Mouse (Mus musculus): Measurements from ENCODE around the gene Prdm11. TPM values are rescaled to one million over a fixed set of nuclear protein-coding genes. Genes with fewer than 3 reads are reported as not detected.

Prdm11 gene
- polyA plus RNA-seq, 2 experiments from 2014 or later: 0.99 to 1.3 TPM

DNA sequence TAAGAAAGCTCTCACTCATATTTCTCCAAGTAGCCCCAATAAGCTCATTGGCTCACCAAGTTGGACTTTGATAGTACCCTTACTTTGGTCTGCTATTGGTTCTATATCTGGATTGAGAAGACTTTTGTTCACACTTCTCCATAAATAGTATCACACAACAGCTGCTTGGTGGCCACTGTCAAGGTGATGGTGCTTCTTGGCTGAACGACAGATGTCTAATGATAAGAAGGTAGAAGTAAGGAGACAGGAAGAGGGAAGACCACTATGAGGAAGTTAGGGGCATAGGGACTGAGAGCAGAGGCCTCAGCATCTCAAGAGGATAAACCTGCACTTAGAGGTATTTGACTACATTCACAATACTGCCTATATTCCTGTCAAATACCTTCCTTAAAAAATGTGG is 81.6 kb downstream of the Prdm11 start:
- ATAC-seq: no peak

DNA sequence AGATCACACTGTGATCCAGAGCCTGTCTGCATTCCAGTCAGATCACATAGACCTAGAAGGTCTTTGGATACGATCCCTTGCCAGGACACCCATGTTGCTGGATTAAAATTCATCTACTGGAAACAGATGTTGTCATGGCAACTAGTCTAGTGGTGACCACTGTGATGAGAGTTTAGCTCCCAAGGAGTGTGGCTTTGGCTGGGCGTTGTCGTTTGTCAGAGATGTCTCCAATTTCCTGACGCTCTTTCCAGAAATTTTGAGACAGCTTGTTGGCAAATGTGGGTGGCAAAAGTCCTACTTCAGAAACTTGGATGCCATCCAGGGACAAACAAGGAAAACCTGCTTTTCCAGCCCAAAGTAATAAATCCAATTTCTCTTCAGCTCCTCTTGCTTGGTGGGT is 87.3 kb downstream of the Prdm11 start:
- no peak for ATAC-seq

DNA sequence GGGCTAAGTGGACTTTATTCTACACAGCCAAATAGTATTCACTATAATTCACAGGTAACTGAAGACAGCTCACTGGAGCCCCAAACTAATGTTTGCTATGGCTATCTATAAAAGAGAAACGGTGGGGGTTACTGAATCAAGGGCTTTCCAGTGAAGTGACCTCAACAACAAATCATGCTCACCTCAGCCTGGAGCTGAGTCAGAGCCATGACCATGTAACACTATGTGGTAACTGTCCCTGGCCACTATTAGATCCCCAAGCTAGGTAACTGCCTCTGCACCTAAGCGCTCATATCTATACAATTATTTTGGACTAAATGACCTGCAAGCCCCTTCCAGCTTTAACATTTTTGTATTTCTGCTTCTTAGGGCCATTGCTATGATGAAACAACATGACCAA is 89.0 kb downstream of the Prdm11 start:
- no peak for ATAC-seq

DNA sequence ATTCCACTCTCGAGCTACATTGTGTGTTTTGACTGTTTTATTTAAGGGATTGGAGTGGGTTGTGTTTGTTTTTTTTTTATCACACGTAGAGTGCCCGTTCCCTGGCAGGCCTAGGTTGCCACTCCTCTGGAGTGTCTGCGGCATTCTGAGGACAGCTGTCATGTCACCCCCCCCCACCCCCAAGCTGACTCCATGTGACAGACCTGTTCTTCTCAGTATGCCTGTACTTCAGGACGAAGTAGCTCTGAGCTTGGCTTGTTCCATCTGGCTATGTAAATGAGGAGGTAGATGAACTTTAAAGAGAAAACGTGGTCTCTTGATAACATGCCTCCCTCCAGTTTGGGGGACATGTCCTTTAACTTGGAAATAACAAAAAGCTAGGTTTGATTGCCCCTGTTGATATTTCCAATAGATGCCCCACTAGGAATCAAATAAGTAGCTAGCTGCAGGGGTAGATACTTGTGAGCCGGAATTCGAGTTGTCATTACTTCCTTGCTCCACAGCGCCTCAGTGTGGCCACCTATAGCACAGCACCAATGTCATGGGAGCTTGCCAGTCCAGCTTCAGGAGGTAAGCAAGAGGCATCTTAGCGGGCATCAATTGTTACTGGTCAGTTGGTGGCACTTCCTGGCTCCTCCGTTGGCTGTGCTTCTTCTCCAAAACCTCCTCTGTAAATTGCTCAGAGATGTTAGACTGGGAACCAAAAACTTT is 91.4 kb downstream of the Prdm11 start:
- ATAC-seq: peak; percentile 57

DNA sequence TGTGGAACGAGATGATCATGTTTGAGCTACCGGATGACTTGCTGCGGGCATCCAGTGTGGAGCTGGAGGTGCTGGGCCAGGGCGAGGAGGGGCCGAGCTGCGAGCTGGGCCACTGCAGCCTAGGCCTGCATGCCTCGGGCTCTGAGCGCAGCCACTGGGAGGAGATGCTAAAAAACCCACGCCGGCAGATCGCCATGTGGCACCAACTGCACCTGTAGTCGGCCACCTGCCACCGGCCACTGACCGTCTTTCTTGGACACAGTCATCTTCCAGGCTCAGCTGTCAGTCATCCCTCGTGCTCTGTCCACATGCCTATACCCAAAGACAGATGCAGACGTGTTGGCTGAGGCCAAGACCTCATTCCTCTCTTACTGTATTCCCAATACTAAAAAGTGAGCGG is 92.5 kb downstream of the Prdm11 start:
- ATAC-seq: no peak

DNA sequence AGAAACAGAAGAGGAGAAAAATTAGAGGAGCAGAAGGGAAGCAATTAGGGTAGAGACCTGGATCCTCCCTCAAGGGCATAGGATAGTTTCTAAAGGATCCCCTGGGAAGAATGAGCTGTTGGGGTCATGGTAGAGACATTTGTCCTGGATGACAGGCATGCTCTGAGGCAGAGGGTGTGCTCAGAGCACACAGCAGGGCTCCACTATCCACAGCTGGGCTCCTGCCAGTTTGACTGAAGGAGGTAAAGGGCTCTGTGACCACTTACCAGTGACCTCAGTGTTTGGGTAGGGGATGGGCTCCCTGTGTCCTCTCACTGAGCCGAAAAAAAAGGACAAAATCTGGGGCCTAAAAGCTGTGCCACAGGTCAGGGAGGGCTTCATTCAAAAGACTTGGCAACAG is 96.4 kb downstream of the Prdm11 start:
- no peak for ATAC-seq

DNA sequence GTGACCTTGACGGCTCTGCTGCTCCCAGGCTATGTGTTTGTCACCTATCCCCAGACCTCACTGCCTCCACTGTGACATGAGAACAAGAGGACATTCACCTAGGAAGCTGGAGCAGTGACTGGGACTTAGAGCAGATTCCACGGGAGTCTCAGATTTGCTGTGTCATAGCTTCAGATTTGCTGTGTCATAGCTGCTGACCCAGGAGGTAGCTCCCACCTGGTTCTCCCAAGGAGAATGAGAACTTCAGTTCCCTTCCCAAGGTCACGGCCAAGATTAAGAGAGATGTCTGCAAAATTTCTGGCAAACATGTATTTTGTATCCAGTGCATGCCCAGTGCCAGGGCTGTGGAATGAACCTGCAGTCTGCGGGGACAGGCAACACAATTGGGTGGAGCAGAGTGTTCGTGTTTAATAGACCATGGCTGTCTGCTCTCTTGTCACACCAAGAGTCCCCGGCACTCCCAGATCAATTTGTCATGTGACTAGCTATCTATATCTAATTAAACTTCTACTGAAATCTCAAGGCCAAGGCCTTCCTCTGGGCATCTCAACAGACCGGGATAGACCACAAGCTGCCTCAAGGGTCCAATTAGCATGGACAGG is 97.2 kb downstream of the Prdm11 start:
- no peak for ATAC-seq

DNA sequence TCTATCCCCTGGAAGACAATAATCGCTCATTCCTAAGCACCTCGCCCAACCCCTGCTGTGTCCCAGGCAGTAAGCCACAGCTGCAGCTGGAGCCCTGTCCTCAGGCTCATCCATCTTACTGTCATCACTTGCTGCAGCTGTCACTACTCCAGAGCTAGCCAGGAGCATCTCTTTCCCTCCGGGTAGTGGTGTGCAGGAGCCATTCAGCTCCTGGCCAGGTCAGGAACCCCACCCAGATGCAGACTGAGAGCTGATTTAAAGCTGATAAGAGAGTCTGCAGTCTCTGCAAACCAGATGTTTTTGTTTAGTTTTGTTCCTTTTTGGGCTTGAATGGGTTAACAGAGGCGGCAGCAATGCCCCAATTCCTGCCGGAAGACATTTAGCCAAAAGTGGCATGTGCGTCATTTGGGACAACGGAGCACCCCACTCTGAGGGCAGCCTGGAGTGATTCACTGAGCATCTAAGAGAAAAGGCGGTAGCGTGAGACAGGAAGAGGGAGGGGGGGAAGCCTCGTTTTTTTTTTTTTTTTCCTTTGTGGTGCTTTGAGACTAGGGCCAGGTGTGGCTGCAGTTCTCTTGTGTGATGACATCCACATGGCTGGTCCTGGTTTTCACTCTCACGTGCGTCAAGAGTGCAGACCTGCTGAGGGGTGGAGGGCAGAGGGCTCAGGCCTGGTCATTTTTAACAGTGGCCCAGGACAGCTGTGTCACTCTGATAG is 97.8 kb downstream of the Prdm11 start:
- peak; percentile 40 for ATAC-seq

DNA sequence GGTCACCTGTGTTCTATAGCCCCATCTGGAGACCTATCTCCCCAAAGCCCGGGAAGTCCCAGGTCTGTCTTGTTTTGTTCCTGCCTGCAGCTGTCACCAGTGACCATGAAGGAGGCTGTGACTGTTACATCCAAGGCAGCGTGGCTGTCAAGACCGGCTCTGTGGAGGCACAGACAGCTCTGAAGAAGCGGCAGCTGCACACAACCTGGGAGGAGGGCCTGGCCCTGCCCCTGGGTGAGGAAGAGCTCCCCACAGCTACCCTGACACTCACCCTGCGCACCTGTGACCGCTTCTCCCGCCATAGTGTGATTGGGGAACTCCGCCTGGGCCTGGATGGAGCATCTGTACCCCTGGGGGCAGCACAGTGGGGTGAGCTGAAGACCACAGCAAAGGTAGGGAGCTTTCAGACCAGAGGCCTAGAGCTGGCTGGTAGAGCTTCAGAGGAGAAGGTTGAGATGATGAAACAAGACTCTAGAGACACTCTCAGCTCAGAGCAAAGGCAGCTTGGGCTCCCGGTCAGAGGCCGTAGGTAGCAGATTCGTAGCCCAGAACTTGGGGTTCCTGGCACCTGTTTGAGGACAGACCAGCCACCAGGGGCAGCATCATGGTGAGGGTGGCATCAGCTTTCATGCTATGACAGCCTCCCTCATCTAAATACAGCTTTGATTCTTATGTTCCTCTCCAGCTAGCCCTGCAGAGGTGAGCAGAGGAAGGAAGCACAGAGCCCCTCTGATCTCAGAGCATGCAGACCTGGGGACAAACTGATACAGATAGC is 100.0 kb downstream of the Prdm11 start:
- ATAC-seq: peak; percentile 43

DNA sequence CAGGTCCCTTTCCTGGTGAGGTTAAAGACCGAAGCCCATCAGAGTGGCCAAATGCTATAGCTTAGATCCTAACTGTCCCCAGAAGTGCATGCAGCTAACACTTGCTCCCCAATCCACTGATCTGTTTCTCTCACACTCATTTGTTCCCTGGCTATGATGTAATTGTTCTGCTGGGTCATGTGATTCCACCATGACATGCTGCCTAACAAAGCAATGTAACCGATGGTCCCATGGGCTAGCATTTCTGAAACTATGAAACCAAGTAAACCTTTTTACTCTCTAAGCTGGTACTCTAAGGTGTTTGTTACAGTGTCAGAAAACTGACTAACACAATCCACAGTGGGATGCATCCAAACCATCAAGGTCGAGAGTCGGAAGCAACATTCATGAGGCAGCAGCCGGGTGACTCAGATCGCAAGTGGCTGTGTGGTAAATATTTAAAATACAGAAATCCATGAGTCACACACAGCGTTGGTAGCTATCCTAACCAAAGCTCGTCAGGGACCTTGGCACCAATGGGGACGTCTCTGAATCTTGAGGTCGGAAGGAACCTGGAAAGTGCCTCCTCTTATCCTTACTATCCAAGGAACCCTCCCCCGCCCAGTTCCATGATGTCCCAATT is 100.7 kb downstream of the Prdm11 start:
- no peak for ATAC-seq

DNA sequence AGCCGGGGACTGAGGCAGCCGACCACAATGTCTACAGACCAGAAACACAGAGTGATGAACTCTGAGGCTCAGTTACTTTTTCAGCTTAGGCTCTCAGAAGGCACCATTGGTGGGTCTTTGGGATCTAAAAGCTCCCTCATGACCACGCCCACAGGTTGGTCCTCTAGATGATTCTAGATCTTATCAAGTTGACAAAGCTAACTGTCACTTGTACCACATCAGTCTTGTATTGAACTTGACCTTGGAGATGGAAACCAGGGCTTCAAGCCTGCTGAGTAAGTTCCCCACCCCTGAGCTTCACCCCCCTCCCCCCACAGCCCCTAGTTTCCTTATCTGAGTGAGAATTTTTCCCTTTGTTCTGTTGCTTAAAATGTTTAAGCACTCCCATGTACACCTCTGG is 101.6 kb downstream of the Prdm11 start:
- ATAC-seq: no peak

DNA sequence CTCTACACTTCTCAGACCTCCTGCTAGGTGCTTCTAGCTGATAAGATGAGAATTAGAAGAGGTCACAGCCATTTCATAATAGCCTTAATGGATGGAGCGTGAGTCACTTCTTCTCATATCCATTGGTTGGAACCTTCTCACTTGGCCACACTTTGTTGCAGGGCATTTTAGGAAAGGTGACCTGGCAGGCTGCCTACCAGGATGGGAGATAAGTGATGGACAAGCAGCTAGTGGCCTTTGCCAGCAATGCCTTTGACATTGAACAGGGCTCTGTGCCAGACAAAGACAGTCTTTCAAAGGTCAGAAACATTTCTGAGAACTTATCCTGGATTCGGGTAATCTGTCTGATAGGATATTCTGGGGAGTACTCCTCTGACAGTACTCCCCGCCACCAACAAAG is 102.6 kb downstream of the Prdm11 start:
- ATAC-seq: no peak

DNA sequence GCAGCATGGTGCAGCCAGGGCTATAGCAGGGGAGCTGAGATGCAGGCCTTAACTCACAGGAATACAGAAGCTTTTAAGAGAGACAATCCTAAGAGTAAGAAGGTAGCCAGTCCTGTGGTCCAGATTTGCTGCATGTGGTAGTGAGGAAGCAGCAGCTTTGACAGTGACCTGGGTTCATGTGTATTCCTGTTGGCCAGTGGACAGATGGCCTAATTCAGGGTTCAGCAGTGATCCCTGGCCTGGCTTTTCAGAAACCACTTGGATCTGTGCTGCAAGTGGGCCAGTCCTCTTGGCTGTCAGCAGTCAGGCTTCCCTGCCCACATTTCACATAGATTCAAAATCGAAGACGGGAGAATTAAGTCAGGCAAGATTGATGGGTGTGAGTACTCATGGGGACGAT is 104.5 kb downstream of the Prdm11 start:
- no peak for ATAC-seq

DNA sequence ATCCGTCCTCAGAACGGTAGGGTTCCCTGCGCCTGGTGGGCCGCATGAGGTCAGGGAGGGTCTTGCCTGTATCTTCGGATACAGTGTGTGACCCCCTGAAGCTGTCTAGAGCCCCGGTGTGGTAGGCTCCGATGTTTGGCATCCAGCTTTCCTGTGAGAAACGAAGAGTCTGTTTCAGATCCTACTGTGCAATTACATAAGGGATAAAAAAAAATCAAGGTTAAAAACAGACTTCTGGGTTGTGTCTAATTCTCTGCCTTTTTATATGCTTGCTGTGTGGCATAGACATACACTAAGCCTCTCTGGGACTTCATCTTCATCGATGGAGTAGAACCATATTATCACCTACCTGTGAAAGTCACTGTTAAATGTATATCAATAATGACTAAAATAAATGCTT is 105.0 kb downstream of the Prdm11 start:
- no peak for ATAC-seq

DNA sequence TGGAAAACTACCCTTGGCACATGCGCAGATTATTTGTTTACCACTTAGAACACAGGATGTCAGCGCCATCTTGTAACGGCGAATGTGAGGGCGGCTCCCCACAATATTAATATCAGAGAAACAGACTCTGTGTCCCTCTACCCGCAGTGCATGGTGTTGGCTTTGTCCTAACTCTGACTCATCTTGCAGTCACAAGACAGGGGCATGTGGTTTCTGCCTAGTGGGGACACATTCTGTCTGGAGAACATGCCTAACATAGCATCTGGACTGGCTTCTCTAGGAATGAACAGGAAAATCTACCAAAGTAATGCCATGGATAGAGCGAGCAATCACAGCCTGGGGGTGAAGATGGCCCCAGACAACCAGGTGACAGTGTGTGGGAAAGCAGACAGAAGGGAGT is 107.1 kb downstream of the Prdm11 start:
- no peak for ATAC-seq

DNA sequence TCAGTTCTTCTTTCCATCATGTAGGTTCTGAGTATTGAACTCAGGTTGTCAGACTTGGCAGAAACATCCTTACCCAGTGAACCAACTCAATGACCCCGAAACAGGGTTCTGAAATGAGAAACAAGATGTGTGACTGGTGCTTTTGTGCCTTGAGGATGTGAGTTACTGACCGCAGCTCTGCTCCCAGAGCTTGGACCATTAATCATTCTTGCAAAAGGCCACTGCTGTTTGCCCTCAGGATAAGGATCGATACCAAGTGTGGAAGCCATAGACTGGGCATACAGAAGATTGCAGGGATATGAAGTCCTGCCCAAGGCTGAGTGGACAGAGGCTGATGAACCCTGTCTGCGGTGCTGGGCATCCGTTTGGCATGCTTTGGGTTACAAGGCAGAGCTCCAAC is 107.9 kb downstream of the Prdm11 start:
- no peak for ATAC-seq

DNA sequence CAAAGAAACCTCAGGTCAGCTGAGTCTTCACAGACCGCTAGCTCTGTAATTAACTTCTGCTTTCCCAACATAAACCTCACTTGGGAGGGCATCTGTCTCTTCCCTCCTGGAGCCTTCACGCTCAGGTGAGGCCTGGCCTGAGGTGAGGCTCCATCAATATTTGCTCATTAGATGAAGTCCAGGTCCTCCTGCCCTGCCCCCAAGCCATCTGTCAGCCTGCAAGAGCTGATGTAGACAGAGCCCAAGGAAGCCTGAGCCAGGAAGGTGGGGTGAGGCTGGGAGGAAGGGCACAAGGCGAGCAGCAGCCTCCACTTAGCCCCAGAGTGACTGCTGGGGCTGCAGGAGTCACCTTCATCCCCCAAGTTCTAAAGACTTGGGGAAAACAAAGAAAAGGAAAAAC is 110.5 kb downstream of the Prdm11 start:
- ATAC-seq: no peak

DNA sequence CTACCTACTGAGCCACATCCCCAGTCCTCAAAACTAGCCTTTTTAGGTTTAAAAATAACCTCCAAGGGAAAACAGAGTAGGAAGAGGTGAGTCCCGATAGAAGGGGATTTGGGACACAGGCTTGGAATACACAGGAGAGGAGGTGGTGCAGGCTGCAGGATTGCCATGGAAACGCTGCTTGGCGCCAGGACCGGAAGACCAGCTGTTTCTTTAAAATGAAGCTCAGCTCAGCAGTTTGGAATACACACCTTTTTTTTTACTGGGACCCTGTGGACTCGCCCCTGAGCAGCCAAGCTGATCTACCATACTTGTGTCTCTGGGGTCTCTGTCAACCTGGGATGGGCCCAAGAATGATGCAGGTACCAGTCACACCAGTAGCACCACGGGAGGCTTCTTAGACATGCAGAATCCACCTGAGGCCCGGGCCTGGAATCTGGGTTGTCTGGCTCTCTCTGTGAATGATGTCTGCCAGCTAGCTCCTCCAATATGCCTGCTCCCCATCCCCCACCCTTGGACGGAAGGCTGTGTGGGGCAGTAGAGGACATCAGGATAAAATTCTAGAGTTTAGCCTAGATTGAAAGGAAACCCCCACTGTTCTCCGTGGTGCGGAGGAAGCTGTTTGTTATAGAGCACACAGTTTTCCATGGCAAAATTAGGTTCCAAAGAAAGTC is 111.5 kb downstream of the Prdm11 start:
- no peak for ATAC-seq

DNA sequence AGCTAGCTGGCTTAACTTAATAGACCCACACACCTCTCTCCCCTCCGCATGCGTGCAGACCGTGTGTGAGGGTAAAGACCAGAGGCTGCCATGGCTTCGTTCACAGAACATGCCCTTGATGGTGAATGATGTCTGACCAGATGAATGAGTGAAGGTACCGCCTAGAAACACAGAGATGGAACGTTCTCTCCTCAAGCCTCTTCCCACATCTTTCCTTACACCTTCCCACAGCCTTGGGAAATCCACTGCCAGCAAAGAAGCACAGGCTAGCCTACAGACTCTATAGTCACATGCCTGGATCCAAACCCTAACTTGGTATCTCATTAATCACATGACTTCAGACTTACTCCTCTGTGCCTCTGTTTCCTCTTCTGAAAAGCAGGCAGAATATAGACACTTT is 112.6 kb downstream of the Prdm11 start:
- no peak for ATAC-seq

DNA sequence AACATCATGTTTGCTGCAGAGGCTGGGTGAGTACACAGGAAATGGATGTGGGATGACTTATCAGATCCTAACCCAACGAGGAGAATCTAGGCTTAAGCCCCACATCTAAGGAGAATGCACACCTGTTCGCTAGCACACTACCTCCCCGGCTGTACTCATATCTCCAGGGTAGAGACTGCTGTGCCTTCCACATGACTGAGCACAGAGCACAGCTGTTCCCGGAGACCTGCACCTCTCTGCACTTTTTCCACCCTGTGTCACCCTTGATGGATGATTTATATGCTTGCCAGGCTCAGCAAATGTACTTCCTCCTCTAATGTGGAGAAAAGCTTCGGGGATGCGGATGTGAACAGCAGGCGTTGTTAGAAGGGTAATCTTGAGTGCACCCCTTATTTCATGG is 114.9 kb downstream of the Prdm11 start:
- no peak for ATAC-seq

DNA sequence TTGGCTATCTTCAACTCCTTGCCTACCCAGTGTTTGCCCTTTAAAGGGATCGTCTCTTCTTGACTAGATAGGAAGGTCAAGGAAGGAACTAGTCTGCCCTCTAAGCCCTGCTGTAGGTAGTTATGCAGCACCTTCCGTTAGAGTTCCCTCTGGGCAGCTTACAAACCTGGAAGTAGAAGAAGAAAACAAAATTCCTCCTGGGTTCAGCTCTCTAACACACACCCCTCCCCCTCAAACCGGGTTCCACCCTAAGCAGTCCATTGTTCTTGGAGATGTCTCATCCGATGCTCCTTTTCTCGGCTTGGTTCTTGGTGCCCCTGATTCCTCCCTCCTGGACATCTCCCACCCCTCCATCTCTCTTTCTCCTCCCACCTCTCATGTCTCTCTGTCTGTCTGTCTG is 116.3 kb downstream of the Prdm11 start:
- no peak for ATAC-seq

DNA sequence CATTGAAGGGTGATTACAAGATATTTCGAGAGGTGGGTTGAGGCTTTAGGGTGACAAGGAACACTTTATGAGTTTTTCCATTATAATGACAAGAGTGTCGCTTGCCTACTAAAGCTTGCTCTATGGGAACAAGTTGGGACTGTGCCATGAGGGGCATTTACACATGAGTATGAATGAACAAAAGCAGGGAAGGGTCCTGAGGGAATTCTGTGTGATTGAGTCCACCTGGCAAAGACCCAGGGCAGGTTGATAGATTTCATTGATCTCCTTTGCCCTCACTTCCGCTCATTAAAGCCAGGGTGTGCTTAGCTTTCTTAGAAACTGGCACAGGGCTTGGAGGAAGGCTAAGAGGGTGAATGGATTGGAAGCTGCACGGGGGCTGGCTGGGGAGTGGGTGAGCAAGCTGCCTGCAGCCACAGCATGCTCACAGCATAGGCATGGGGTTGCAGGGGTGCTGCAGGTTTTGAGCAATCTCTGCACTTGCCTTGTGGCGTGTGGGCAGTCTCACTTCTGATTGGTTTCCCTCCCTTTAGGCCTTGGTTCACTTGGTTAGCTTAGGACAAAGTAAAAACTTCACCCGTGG is 121.2 kb downstream of the Prdm11 start:
- no peak for ATAC-seq

Data from activated CD4-positive, CD25-positive, alpha-beta regulatory T cell, adult 4 months (primary cell).